Mouse (Mus musculus): ENCODE results near the gene Uqcrfs1. TPM values are rescaled to one million over a fixed set of nuclear protein-coding genes. Genes with fewer than 3 reads are reported as not detected.

Gene Uqcrfs1
- polyA plus RNA-seq, 1 experiment from 2014 or later, result 252 TPM

- ATAC-seq (ENCODE audit: low read depth) (no peak), DNase-seq (ENCODE audit: low spot score) (no peak)
- H3K9ac ChIP-seq (ENCODE audit: low read depth, low read length), result no peak overlapping the region
- H3K27ac ChIP-seq (replicated peaks; ENCODE audit: low read depth, low read length), result no peak overlapping the region
- no peak overlapping the region for H3K4me2 ChIP-seq (ENCODE audit: low read depth, low read length)
- H3K36me3 ChIP-seq (ENCODE audit: control insufficient read depth, insufficient read depth, low read length), result no peaks in the 10 kb centered on the region
- 52% methylated on average over 1 of the region's 1 CpGs for WGBS
- no peaks in the 10 kb centered on the region for H3K9me3 ChIP-seq (ENCODE audit: control insufficient read depth, low read length)
- H3K27me3 ChIP-seq (replicated peaks; ENCODE audit: control insufficient read depth, insufficient read depth, low read length), result no peaks in the 10 kb centered on the region
- H3K4me1 ChIP-seq (ENCODE audit: control insufficient read depth, insufficient read depth, low read length), result no peaks in the 10 kb centered on the region
- H3K4me3 ChIP-seq (ENCODE audit: low read depth, low read length), result no peak overlapping the region
Measured at GRCm38 (mm10) chr13:30560603-30561002, 15.4 kb upstream of the Uqcrfs1 start.

GRCm38 (mm10) chr13:30560052-30560451 is 14.9 kb upstream of the Uqcrfs1 start:
- ATAC-seq (ENCODE audit: low read depth) (no peak), DNase-seq (ENCODE audit: low spot score) (no peak)
- Histone ChIP-seq H3K9ac (ENCODE audit: low read depth, low read length) (no peak overlapping the region), H3K4me1 (ENCODE audit: control insufficient read depth, insufficient read depth, low read length) (no peaks in the 10 kb centered on the region), H3K9me3 (ENCODE audit: control insufficient read depth, low read length) (no peaks in the 10 kb centered on the region), H3K27me3 (replicated peaks; ENCODE audit: control insufficient read depth, insufficient read depth, low read length) (no peaks in the 10 kb centered on the region), H3K4me2 (ENCODE audit: low read depth, low read length) (no peak overlapping the region), H3K36me3 (ENCODE audit: control insufficient read depth, insufficient read depth, low read length) (no peaks in the 10 kb centered on the region), H3K27ac (replicated peaks; ENCODE audit: low read depth, low read length) (no peak overlapping the region), H3K4me3 (ENCODE audit: low read depth, low read length) (no peak overlapping the region)
- 75% methylated on average over 5 of the region's 5 CpGs for WGBS

- Histone ChIP-seq H3K27ac (replicated peaks; ENCODE audit: low read depth, low read length) (no peak overlapping the region), H3K27me3 (replicated peaks; ENCODE audit: control insufficient read depth, insufficient read depth, low read length) (no peaks in the 10 kb centered on the region), H3K4me2 (ENCODE audit: low read depth, low read length) (no peak overlapping the region), H3K36me3 (ENCODE audit: control insufficient read depth, insufficient read depth, low read length) (no peaks in the 10 kb centered on the region), H3K9me3 (ENCODE audit: control insufficient read depth, low read length) (no peaks in the 10 kb centered on the region), H3K4me3 (ENCODE audit: low read depth, low read length) (no peak overlapping the region), H3K9ac (ENCODE audit: low read depth, low read length) (no peak overlapping the region), H3K4me1 (ENCODE audit: control insufficient read depth, insufficient read depth, low read length) (no peaks in the 10 kb centered on the region)
- no peak for DNase-seq (ENCODE audit: low spot score)
- no peak for ATAC-seq (ENCODE audit: low read depth)
- 82% methylated on average over 2 of the region's 2 CpGs for WGBS
Measured at GRCm38 (mm10) chr13:30557751-30558150, 12.6 kb upstream of the Uqcrfs1 start.

- Histone ChIP-seq H3K9me3 (ENCODE audit: control insufficient read depth, low read length) (no peaks in the 10 kb centered on the region), H3K9ac (ENCODE audit: low read depth, low read length) (no peak overlapping the region), H3K27me3 (replicated peaks; ENCODE audit: control insufficient read depth, insufficient read depth, low read length) (no peaks in the 10 kb centered on the region), H3K36me3 (ENCODE audit: control insufficient read depth, insufficient read depth, low read length) (no peaks in the 10 kb centered on the region), H3K4me1 (ENCODE audit: control insufficient read depth, insufficient read depth, low read length) (no peaks in the 10 kb centered on the region), H3K27ac (replicated peaks; ENCODE audit: low read depth, low read length) (no peak overlapping the region), H3K4me2 (ENCODE audit: low read depth, low read length) (no peak overlapping the region), H3K4me3 (ENCODE audit: low read depth, low read length) (no peak overlapping the region)
- DNase-seq (ENCODE audit: low spot score) (no peak), ATAC-seq (ENCODE audit: low read depth) (no peak)
- 44% methylated on average over 5 of the region's 5 CpGs for WGBS
Measured at GRCm38 (mm10) chr13:30553051-30553587, 8.0 kb upstream of the Uqcrfs1 start.

GRCm38 (mm10) chr13:30549339-30549738 is 4.2 kb upstream of the Uqcrfs1 start:
- ATAC-seq (ENCODE audit: low read depth) (no peak), DNase-seq (ENCODE audit: low spot score) (no peak)
- Histone ChIP-seq H3K4me1 (ENCODE audit: control insufficient read depth, insufficient read depth, low read length) (peaks cover 4% of the 10 kb centered on the region), H3K4me2 (ENCODE audit: low read depth, low read length) (no peak overlapping the region), H3K9ac (ENCODE audit: low read depth, low read length) (no peak overlapping the region), H3K4me3 (ENCODE audit: low read depth, low read length) (no peak overlapping the region), H3K36me3 (ENCODE audit: control insufficient read depth, insufficient read depth, low read length) (no peaks in the 10 kb centered on the region), H3K27me3 (replicated peaks; ENCODE audit: control insufficient read depth, insufficient read depth, low read length) (no peaks in the 10 kb centered on the region), H3K27ac (replicated peaks; ENCODE audit: low read depth, low read length) (no peak overlapping the region), H3K9me3 (ENCODE audit: control insufficient read depth, low read length) (no peaks in the 10 kb centered on the region)
- 68% methylated on average over 5 of the region's 5 CpGs for WGBS

- Histone ChIP-seq H3K4me1 (ENCODE audit: control insufficient read depth, insufficient read depth, low read length) (peaks cover 9% of the 10 kb centered on the region), H3K4me2 (ENCODE audit: low read depth, low read length) (no peak overlapping the region), H3K4me3 (ENCODE audit: low read depth, low read length) (no peak overlapping the region), H3K36me3 (ENCODE audit: control insufficient read depth, insufficient read depth, low read length) (no peaks in the 10 kb centered on the region), H3K9me3 (ENCODE audit: control insufficient read depth, low read length) (no peaks in the 10 kb centered on the region), H3K27me3 (replicated peaks; ENCODE audit: control insufficient read depth, insufficient read depth, low read length) (no peaks in the 10 kb centered on the region), H3K9ac (ENCODE audit: low read depth, low read length) (no peak overlapping the region), H3K27ac (replicated peaks; ENCODE audit: low read depth, low read length) (no peak overlapping the region)
- ATAC-seq (ENCODE audit: low read depth), result no peak
- peak; percentile 69 for DNase-seq (ENCODE audit: low spot score)
- WGBS, result 17% methylated on average over 2 of the region's 2 CpGs
Measured at GRCm38 (mm10) chr13:30548835-30549234, 3.7 kb upstream of the Uqcrfs1 start.

GRCm38 (mm10) chr13:30530761-30531160 is 14.4 kb downstream of the Uqcrfs1 start:
- WGBS, result 5% methylated on average over 5 of the region's 5 CpGs
- no peak overlapping the region for H3K4me2 ChIP-seq (ENCODE audit: low read depth, low read length)
- DNase-seq (ENCODE audit: low spot score), result peak; percentile 72
- H3K9me3 ChIP-seq (ENCODE audit: control insufficient read depth, low read length), result no peaks in the 10 kb centered on the region
- H3K27ac ChIP-seq (replicated peaks; ENCODE audit: low read depth, low read length), result no peak overlapping the region
- H3K9ac ChIP-seq (ENCODE audit: low read depth, low read length), result no peak overlapping the region
- ATAC-seq (ENCODE audit: low read depth), result 0 out of 2 replicates have a peak, but pooled peaks have one; percentile 37
- H3K36me3 ChIP-seq (ENCODE audit: control insufficient read depth, insufficient read depth, low read length), result no peaks in the 10 kb centered on the region
- no peaks in the 10 kb centered on the region for H3K27me3 ChIP-seq (replicated peaks; ENCODE audit: control insufficient read depth, insufficient read depth, low read length)
- H3K4me3 ChIP-seq (ENCODE audit: low read depth, low read length), result no peak overlapping the region
- no peaks in the 10 kb centered on the region for H3K4me1 ChIP-seq (ENCODE audit: control insufficient read depth, insufficient read depth, low read length)

- DNase-seq (ENCODE audit: low spot score) (peak; percentile 30), ATAC-seq (ENCODE audit: low read depth) (no peak)
- no peaks in the 10 kb centered on the region for H3K4me1 ChIP-seq (ENCODE audit: control insufficient read depth, insufficient read depth, low read length)
- H3K4me2 ChIP-seq (ENCODE audit: low read depth, low read length), result no peak overlapping the region
- no peak overlapping the region for H3K9ac ChIP-seq (ENCODE audit: low read depth, low read length)
- WGBS, result 77% methylated on average over 8 of the region's 8 CpGs
- H3K4me3 ChIP-seq (ENCODE audit: low read depth, low read length), result no peak overlapping the region
- H3K27me3 ChIP-seq (replicated peaks; ENCODE audit: control insufficient read depth, insufficient read depth, low read length), result no peaks in the 10 kb centered on the region
- H3K36me3 ChIP-seq (ENCODE audit: control insufficient read depth, insufficient read depth, low read length), result no peaks in the 10 kb centered on the region
- H3K9me3 ChIP-seq (ENCODE audit: control insufficient read depth, low read length), result no peaks in the 10 kb centered on the region
- no peak overlapping the region for H3K27ac ChIP-seq (replicated peaks; ENCODE audit: low read depth, low read length)
Measured at GRCm38 (mm10) chr13:30524961-30525360, 20.2 kb downstream of the Uqcrfs1 start.

- WGBS, result 81% methylated on average over 9 of the region's 9 CpGs
- H3K4me1 ChIP-seq (ENCODE audit: control insufficient read depth, insufficient read depth, low read length), result no peaks in the 10 kb centered on the region
- DNase-seq (ENCODE audit: low spot score) (peak; percentile 22), ATAC-seq (ENCODE audit: low read depth) (no peak)
- no peaks in the 10 kb centered on the region for H3K36me3 ChIP-seq (ENCODE audit: control insufficient read depth, insufficient read depth, low read length)
- H3K27ac ChIP-seq (replicated peaks; ENCODE audit: low read depth, low read length), result no peak overlapping the region
- no peaks in the 10 kb centered on the region for H3K9me3 ChIP-seq (ENCODE audit: control insufficient read depth, low read length)
- no peak overlapping the region for H3K9ac ChIP-seq (ENCODE audit: low read depth, low read length)
- no peak overlapping the region for H3K4me3 ChIP-seq (ENCODE audit: low read depth, low read length)
- H3K4me2 ChIP-seq (ENCODE audit: low read depth, low read length), result no peak overlapping the region
- H3K27me3 ChIP-seq (replicated peaks; ENCODE audit: control insufficient read depth, insufficient read depth, low read length), result no peaks in the 10 kb centered on the region
Measured at GRCm38 (mm10) chr13:30523971-30524370, 21.2 kb downstream of the Uqcrfs1 start.

Data from embryonic facial prominence, embryonic 14.5 days (tissue).